Mouse (Mus musculus): ENCODE measurements at regions not wholly inside any gene's neighbourhood (a gene's known extent, or its start where the extent isn't known, plus 50 kb on each side); places are given as distances from the start of the nearest gene placed in this dataset.

GRCm38 (mm10) chr4:8427812-8428211, 189.0 kb upstream of the Car8 start:
- H3K36me3 ChIP-seq (ENCODE audit: control insufficient read depth, insufficient read depth, low read length), result no peaks in the 10 kb centered on the region
- 20% methylated on average over 4 of the region's 4 CpGs for WGBS

DNA sequence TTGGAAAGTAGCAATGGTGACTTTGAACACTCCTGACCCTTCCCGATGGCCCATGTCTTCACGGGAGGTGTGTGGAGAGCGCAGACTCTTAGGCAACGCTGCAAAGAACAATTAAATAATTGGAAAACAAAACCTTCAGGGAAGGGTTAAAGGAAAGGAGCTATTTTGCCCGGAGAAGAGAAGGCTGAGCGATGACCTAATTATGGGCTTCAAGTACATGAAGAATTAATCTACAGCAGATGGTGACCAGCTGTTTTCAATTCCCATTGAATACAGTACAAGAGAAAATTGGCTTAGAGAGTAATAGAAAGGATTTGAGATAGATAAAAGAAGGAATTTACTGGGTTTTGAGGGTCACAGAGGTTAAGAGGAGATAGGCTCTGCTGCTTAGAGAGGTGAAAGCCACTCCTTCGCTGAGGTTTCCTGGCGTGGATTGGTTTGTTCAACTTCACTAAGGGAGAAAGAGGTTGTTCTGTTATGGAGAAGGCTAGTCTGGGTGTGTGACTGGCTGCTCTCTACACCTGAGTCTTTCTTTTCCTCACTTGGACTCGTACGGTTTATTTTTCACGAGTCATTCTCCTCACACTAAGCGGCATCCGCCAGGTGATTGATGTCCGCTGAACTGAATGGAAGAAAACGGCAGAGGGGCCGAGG, 184.7 kb upstream of the Car8 start:
- Histone ChIP-seq H3K27ac (ENCODE audit: insufficient read depth, low read depth, low read length) (no peak overlapping the region), H3K27me3 (ENCODE audit: control insufficient read depth, insufficient read depth, low read length) (no peaks in the 10 kb centered on the region), H3K4me3 (ENCODE audit: low read depth, low read length) (no peak overlapping the region), H3K4me1 (ENCODE audit: control insufficient read depth, insufficient read depth, insufficient read length, low read length) (no peaks in the 10 kb centered on the region), H3K36me3 (ENCODE audit: control insufficient read depth, insufficient read depth, low read length) (no peaks in the 10 kb centered on the region)
- TF ChIP-seq POLR2A (IDR thresholded peaks at IDR 0.05; ENCODE audit: low read depth, low read length), result no peak
- TF ChIP-seq CTCF (IDR thresholded peaks at IDR 0.05; ENCODE audit: extremely low read depth, insufficient read length, insufficient replicate concordance, low read depth, low read length), result no peak
- 70% methylated on average over 16 of the region's 16 CpGs for WGBS

More at GRCm38 (mm10) chr4:8427812-8428211, 189.0 kb upstream of the Car8 start:
- no peak for TF ChIP-seq POLR2A (IDR thresholded peaks at IDR 0.05; ENCODE audit: low read depth, low read length)
- no peak for TF ChIP-seq CTCF (IDR thresholded peaks at IDR 0.05; ENCODE audit: extremely low read depth, insufficient read length, insufficient replicate concordance, low read depth, low read length)
- H3K27ac ChIP-seq (ENCODE audit: insufficient read depth, low read depth, low read length), result no peak overlapping the region
- no peaks in the 10 kb centered on the region for H3K4me1 ChIP-seq (ENCODE audit: control insufficient read depth, insufficient read depth, insufficient read length, low read length)
- H3K27me3 ChIP-seq (ENCODE audit: control insufficient read depth, insufficient read depth, low read length), result no peaks in the 10 kb centered on the region
- H3K4me3 ChIP-seq (ENCODE audit: low read depth, low read length), result no peak overlapping the region

- H3K4me3 ChIP-seq (ENCODE audit: low read depth, low read length), result no peak overlapping the region
- TF ChIP-seq CTCF (IDR thresholded peaks at IDR 0.05; ENCODE audit: extremely low read depth, insufficient read length, insufficient replicate concordance, low read depth, low read length), result no peak
- no peak for TF ChIP-seq POLR2A (IDR thresholded peaks at IDR 0.05; ENCODE audit: low read depth, low read length)
- H3K36me3 ChIP-seq (ENCODE audit: control insufficient read depth, insufficient read depth, low read length), result no peaks in the 10 kb centered on the region
- H3K27ac ChIP-seq (ENCODE audit: insufficient read depth, low read depth, low read length), result no peak overlapping the region
- no peaks in the 10 kb centered on the region for H3K27me3 ChIP-seq (ENCODE audit: control insufficient read depth, insufficient read depth, low read length)
- no peaks in the 10 kb centered on the region for H3K4me1 ChIP-seq (ENCODE audit: control insufficient read depth, insufficient read depth, insufficient read length, low read length)
- 95% methylated on average over 6 of the region's 6 CpGs for WGBS
Observed at GRCm38 (mm10) chr4:8421285-8421684, 182.4 kb upstream of the Car8 start.

DNA sequence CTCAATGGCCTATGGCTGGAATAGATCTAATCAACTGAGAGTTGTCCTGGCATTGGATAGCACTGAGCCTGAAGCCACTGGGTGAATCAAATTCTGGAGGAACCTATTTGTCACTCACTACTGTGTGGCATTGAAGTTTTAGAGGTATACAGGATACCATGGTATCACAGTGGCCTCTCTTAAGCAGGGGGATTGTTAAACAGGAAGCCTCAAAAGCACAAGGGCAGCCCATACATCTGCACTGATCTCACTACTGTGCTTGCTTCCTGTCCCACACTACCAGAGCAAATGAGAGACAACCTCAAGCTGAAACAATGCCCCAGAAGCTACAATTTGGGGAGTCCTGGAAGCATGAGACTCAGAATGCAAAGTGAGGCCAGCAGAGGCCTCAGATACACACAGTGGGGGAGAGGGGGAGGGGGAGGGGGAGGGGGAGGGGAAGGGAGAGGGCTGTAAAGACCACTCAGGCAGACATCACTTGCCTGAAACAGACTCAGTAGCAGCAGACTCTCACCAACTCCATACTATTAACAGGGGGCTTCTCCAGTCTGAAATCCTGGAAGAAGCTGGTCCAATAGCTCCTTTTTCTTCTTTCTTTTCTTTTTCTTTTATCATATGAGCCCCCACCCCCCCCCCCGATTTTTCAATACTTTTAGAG, 179.7 kb upstream of the Car8 start:
- Histone ChIP-seq H3K36me3 (ENCODE audit: control insufficient read depth, insufficient read depth, low read length) (no peaks in the 10 kb centered on the region), H3K4me3 (ENCODE audit: low read depth, low read length) (no peak overlapping the region), H3K4me1 (ENCODE audit: control insufficient read depth, insufficient read depth, insufficient read length, low read length) (no peaks in the 10 kb centered on the region), H3K27ac (ENCODE audit: insufficient read depth, low read depth, low read length) (no peak overlapping the region), H3K27me3 (ENCODE audit: control insufficient read depth, insufficient read depth, low read length) (no peaks in the 10 kb centered on the region)
- WGBS, result 13% methylated on average over 1 of the region's 1 CpGs
- TF ChIP-seq CTCF (IDR thresholded peaks at IDR 0.05; ENCODE audit: extremely low read depth, insufficient read length, insufficient replicate concordance, low read depth, low read length), result no peak
- TF ChIP-seq POLR2A (IDR thresholded peaks at IDR 0.05; ENCODE audit: low read depth, low read length), result no peak

- H3K36me3 ChIP-seq (ENCODE audit: control insufficient read depth, insufficient read depth, low read length), result no peaks in the 10 kb centered on the region
- TF ChIP-seq POLR2A (IDR thresholded peaks at IDR 0.05; ENCODE audit: low read depth, low read length) (no peak), CTCF (IDR thresholded peaks at IDR 0.05; ENCODE audit: extremely low read depth, insufficient read length, insufficient replicate concordance, low read depth, low read length) (no peak)
- no peak overlapping the region for H3K27ac ChIP-seq (ENCODE audit: insufficient read depth, low read depth, low read length)
- no peaks in the 10 kb centered on the region for H3K4me1 ChIP-seq (ENCODE audit: control insufficient read depth, insufficient read depth, insufficient read length, low read length)
- no peaks in the 10 kb centered on the region for H3K27me3 ChIP-seq (ENCODE audit: control insufficient read depth, insufficient read depth, low read length)
- 71% methylated on average over 5 of the region's 5 CpGs for WGBS
- no peak overlapping the region for H3K4me3 ChIP-seq (ENCODE audit: low read depth, low read length)
Observed at GRCm38 (mm10) chr4:8417821-8418220, 179.0 kb upstream of the Car8 start.

DNA sequence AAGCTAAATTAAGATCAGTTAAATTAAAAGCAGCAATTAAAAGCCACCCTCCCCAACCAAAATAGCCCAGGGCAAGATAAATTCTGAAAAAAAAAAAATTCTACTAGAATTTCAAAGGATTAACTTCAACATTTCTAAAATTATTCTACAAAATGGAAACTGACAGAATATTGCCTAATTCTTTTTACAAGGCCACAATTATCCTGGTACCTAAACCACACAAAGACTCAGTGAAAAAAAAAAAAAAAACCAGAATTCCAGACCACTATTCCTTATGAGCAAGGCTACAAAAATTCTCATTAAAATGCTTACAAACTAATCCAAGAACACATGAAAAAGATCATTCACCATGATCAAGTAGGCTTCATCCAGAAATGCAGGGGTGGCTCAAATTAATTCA, 174.5 kb upstream of the Car8 start:
- Histone ChIP-seq H3K4me3 (ENCODE audit: low read depth, low read length) (no peak overlapping the region), H3K27ac (ENCODE audit: insufficient read depth, low read depth, low read length) (no peak overlapping the region), H3K27me3 (ENCODE audit: control insufficient read depth, insufficient read depth, low read length) (no peaks in the 10 kb centered on the region), H3K4me1 (ENCODE audit: control insufficient read depth, insufficient read depth, insufficient read length, low read length) (no peaks in the 10 kb centered on the region), H3K36me3 (ENCODE audit: control insufficient read depth, insufficient read depth, low read length) (no peaks in the 10 kb centered on the region)
- TF ChIP-seq POLR2A (IDR thresholded peaks at IDR 0.05; ENCODE audit: low read depth, low read length) (no peak), CTCF (IDR thresholded peaks at IDR 0.05; ENCODE audit: extremely low read depth, insufficient read length, insufficient replicate concordance, low read depth, low read length) (no peak)

GRCm38 (mm10) chr4:8400069-8400468, 161.2 kb upstream of the Car8 start:
- 65% methylated on average over 2 of the region's 2 CpGs for WGBS
- TF ChIP-seq POLR2A (IDR thresholded peaks at IDR 0.05; ENCODE audit: low read depth, low read length) (no peak), CTCF (IDR thresholded peaks at IDR 0.05; ENCODE audit: extremely low read depth, insufficient read length, insufficient replicate concordance, low read depth, low read length) (no peak)
- H3K27me3 ChIP-seq (ENCODE audit: control insufficient read depth, insufficient read depth, low read length), result no peaks in the 10 kb centered on the region
- H3K4me3 ChIP-seq (ENCODE audit: low read depth, low read length), result no peak overlapping the region
- no peaks in the 10 kb centered on the region for H3K4me1 ChIP-seq (ENCODE audit: control insufficient read depth, insufficient read depth, insufficient read length, low read length)
- H3K36me3 ChIP-seq (ENCODE audit: control insufficient read depth, insufficient read depth, low read length), result no peaks in the 10 kb centered on the region
- no peak overlapping the region for H3K27ac ChIP-seq (ENCODE audit: insufficient read depth, low read depth, low read length)
